Mouse (Mus musculus) 416B (cell line): ENCODE results near the gene Klhdc3.
A peak's percentile ranks its signal among the peaks of the same experiment; 100 is the strongest.

ENCODE experiments used
- DNase-seq: peaks from one replicate; pipeline ENCODE4 v3.0.0; 2011; ENCODE audit warnings: low read depth

Gene Klhdc3

DNA sequence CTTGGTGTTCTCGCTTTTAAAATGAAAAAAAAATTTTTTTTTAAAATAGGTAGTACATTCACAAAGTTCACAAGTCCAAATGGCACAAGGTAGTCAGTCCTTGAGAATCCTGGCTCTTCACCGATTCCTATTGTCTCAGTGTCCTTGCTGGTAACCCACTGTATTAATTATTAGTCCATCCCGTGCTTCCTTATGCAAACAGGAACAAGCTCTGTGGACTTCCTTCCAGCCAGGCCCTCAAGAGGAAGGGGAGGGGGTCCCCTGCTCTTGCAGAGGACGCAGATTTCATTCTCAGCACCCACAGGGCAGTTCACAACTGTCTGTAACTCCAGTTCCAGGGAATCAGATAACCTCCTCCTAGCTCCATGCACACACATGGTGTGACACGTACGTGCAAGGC is 24.7 kb downstream of the Klhdc3 start:
- no peak for DNase-seq

DNA sequence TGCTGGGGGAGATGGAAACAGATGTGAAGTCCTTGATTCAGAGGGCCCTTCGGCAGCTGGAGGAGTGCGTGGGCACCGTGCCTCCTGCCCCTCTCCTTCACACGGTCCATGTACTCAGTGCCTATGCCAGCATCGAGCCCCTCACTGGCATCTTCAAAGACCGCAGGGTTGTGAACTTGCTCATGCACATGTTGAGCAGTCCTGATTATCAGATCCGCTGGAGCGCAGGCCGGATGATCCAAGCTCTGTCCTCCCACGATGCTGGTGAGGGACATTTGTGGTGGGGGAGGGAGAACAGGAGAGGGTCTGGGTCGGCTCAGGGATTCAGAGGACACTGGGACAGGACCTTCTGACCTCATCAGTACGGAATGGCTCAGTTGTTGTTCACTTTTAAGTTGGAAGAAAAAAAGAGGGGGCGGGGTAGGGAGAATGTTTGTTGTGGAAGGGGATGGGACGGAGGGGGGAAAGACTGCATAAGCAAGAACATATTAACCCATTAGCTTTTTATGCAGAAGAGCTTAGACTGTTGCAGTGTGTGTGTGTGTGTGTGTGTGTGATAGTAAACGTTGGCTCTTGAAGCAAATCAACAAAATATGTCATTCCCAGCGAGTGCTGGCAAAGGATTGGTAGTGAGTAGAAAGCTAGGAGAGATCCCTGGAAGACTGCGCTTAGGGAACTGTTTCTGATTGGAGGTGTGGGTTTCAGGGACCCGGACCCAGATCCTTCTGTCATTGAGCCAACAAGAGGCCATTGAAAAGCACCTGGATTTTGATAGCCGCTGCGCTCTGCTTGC is 28.8 kb downstream of the Klhdc3 start:
- no peak for DNase-seq

DNA sequence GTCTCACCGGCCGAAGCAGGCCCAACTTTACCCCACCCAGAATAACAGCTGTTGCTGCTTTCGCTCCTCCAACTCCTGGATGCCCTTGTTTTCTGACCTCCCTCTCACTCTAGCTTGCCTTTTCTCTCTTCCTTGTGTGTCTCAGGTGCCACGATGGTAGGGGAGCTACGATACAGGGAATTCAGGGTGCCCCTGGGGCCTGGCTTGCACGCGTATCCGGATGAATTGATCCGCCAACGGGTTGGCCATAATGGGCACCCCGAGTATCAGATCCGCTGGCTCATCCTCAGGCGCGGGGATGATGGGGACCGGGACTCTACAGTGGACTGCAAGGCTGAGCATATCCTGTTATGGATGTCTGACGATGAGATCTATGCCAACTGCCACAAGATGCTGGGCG is 29.4 kb downstream of the Klhdc3 start:
- no peak for DNase-seq

DNA sequence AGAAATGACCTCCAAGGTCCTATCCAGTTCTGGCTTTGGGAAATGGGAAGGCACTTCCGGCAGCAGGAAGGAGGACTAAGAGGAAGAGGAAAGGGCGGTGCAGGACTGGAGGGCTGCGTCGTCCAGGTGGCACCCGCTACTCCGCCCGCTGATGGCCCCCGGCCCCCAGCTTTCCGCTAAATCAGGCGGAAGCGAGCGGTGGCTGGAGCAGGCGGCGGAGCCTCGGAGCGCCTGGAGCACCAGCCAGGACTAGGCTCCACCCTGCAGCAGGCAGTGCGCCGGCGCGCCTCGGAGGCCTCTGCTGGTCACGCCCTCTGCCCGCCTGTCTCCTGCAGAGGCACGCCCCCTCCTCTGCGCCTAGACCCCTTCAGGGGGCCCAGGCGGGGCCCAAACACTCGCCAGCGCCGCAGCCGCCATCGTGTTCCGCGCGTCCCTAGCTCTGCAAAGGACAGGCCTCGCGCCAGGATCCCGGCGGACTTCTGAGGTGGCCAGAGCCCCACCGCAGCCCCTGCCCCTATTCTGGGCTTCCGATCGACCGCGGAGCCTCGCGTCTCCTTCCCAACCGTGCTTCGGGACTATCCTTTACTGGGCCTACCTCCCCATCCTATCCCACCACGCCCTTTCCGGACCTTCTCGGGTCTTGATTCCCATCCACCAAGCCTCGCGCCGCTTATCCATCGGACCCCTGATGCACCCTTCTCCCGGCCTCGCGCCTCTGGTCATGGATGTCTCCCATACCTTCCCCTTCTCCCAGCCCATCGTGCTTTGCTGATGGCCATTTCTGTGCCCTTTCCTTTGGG is 30.3 kb downstream of the Klhdc3 start, which contains the start of gene Cul7:
TSS of gene Cul7 (plus strand) at position 106 of the 800 bp plus-strand sequence.
- peak; percentile 92 for DNase-seq

DNA sequence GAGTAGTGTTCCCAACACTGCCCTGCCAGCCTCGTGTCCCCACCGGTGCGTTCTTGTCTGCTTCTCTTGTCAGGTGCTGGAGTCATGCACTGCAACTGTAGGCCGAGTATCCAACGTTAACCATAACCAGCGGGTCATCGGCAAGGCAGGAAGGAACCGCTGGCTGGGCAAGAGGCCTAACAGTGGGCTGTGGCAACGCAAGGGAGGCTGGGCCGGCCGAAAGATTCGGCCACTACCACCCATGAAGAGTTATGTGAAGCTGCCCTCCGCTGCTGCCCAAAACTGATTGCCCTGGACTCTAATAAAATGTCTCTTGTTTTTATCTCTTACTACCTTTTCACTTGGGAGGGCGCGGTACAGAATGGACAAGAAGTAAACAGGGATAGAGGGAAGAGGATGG is 30.9 kb downstream of the Klhdc3 start:
- DNase-seq, result peak; percentile 54

DNA sequence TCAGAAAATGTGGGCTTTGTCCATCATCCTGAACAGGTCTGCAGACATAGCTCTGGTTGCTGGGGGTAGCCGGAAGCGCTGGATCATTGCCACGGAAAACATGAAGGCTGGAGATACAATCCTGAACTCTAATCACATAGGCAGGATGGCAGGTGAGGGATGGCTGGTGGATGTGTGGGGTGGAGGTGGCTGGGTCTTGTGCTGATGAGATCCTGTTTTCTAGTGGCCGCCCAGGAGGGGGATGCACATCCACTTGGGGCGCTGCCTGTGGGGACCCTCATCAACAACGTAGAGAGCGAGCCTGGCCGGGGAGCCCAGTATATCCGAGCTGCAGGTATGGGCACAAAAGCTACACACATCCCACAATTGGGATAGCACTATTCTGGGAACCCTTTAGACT is 32.3 kb downstream of the Klhdc3 start:
- no peak for DNase-seq

DNA sequence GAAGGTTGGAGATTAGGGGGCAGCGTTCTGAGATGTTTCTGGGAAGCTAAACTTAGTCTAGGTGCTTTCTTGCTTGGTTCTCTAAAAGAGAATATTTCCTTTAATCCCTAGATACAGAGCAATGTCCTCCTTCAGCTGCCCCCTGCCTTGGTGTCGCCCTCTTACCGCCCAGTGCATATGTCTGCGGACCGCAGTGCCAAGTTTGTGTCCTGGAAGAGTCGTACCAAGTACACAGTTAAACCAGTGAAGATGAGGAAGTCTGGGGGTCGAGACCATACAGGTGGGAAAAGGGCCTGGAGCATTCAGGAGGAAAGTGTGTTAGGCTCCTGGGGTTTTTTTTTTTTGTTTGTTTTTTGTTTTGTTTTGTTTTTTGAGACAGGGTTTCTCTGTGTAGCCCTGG is 33.4 kb downstream of the Klhdc3 start:
- DNase-seq, result no peak

DNA sequence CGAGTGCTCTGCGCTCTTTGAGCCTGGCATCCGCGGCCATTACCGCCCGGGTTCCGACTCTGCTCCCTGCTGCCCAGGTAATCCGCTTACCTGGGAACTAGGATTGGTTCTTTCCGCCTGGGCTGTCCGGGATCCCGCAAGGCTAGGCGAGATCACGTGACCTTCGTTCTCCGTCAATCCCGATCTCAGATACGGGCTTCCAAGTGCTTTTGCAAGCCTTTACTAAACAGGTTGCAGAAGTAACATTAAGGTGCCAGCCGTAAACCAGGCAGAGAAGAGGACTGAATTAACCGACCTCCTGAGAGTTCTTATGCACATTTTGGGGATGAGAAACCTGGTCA is 34.4 kb downstream of the Klhdc3 start:
- no peak for DNase-seq

DNA sequence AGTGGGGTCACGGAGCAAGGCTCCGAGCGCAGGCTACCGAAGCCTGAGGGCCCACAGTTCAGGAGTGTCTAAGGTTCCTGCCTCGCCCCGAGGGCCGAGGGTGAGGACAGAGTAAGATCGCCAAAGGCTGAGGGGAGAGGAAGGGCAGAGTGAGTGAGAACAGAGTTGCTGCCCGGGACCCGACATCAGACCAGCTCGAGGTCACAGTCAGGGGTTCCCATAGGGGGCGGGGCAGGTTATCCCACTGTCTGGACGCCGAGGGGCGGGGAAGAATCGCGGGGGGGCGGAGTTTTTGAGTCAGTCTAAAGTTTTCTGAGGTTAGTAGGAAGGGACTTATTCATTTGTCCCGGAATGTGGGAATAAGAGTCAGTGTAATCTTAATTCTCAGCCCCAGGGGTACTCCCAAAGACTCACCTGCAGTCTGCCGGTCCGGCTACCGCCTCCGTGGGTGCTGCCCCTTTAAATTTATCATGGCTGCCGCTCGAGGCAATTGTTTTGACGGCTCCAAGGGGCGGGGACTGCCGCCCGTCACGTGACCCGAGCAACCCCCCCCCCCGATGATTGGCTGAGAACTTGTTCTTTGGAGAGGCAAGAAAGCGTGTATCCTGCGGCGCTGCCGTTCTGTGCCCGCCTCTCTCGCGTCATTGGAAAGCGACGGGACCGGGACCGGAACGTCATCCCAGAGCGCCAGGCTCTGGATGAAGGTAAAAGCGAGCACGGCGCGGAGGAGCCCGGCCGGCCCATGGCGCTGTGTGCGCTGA is 35.0 kb downstream of the Klhdc3 start, which contains the start of the genes Klc4 and Mrpl2:
TSS of gene Klc4 (minus strand) at position 462 of the 761 bp plus-strand sequence.
TSS of gene Mrpl2 (plus strand) at position 669 of the 761 bp plus-strand sequence.
- DNase-seq, result peak; percentile 99

DNA sequence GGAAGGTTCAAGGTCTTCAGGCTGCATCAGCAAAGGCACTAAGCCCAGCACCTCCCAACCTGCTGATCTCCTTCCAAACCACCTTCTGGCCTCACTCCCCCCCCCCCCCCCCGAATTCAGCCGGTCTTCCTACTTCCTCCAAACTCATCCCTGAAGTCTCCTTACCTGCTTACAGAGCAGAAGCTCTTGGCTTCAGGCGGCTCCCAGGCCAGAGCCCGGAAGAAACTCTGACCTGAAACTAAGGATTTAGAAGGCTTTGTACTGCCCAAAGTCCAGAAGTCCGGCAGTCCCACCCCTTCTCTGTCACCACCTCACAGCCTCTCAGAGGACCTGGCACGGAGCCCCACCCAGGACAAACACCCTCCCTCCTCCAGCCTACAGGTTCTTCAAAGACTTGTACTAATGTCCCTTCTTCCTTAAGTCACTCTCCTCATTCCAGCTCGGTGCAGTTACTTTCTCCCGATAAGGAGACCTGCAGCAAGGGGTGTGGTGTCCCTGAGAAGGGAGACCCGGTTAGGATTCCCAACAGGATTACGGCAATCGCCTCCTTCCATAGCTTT is 35.7 kb downstream of the Klhdc3 start:
- DNase-seq, result peak; percentile 76

DNA sequence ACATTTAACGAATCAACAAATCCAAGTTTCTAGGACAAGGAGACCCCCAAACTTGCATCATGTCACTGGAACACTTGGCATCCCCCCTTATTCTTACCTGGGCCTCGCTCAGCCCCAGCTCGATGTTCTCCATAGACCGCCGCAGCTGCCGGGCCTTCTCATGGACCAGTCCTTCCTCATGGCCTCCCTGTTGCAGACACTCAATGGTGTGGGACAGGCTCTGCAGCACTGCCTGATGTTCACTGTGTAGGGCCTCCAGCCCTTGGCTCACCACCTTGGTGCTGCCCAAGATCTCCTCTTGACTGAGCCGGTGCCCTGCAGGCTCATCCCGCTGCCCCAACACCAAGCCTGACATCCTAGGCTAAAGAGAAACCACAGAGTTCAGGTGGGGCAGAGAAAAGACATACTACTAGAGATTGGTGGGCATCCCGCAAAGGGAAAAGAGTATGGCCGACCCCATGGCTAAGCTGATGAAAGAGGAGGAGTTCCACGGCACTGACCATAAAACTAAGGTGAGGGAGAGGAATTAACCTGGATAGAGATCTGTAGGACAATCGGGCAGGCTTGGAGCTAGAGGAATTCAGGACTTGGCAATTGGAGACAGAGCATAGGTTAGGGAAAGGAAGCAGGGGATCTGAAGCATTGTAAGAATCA is 36.4 kb downstream of the Klhdc3 start:
- DNase-seq, result no peak

DNA sequence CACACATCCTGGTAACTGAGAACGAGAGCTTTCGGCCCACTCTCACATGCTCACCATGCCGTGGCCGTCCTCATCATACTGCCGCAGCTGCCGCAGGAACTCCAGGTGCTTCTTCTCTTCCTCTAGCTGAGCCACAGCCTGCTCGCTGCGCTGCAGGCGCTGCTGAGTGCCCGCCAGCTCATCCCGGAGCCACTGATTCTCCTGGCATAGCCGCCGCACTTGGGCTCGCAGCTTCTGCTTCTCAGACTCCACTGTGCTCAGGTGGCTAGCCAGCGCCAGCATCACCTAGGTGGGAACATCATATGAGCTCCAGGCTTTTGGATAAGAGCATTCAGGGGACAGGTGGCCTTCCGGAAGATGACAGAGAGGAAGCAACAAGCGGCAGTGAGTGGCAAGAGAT is 38.7 kb downstream of the Klhdc3 start:
- DNase-seq, result no peak

DNA sequence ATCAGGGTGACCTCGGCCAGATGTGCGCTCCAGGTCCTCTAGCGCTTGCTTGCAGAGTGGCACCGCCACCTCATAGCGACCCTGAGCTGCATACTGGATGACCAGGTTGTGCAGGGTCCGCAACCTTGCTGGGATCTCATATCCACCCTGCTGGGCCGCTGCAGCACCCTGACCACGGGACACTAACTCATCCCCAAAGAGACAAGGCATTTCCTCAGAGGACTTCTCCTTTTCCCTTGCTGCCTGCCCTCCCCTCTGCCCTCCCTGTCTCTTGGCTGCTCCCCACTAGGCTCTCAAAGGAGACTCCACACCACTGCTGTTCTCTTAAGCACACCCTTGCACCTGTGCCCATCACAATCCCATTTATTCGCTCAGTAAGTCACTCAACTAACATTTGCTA is 40.8 kb downstream of the Klhdc3 start:
- no peak for DNase-seq

DNA sequence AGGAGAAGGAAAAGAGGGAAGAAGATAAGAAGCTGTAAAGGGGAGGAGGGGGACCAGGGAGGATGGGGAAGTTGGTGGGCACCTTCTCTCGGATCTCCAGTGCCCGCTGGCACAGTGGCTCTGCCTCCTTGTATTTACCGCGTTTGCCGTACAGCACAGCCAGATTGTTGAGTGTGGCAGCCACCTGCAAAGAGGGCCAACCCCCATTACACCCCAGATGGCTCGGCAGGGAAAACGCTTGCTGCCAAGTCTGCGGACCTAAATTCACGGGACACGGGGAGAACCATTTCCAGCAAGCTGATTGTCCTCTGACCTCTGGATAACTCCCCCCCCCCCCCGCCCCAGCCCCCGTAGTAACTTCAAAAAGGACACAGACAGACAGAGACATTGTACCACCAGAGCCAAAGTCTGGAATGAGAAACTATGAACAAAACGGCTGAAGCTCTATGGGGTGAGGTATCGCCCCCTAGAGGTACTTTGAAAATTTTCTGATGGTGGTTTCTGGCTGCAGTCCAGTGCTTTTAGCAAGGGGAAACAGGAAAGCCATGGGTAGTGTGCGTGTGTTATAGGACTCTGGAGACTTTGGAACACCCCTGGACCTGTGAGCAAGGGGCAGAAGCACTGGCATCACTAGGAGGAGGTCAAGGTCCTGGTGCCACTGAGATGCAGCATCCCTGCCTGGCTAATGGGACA is 43.7 kb downstream of the Klhdc3 start:
- DNase-seq, result peak; percentile 84

DNA sequence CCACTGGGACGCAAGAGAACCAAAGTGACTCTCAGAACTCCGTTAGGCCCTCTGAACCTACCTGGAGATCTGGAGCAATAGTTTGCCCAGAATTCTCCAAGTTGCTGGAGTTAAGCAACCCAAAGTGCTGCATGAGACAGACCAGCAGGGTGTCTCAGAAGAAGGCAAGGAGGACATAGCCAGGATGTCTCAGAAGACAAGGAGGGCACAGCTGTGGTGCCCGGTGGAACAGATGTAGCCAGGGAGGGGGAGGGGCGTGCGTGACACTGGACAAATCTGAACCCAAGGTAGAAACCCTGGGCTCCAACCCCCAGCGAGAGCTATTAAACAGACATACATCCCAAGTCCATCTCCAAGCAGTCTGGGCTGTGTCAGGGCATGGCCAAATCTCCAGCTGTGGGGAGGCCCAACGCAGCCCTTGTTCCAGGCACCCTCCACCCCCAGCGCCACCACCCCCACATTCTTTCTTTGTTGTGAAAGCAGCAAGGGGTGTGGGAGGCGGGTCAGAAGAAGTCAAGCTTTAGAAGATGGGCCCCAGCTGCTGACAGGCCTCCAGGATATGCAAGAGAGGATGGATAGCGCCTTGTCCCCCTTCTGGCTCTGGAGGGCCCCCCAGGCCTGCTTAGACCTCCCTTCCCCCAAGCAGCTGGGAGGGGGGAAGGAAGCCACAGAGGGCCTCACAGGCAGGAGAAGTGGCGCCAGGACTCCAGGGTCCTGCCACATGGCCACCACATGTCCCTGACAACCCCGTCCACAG is 50.9 kb downstream of the Klhdc3 start:
- no peak for DNase-seq

DNA sequence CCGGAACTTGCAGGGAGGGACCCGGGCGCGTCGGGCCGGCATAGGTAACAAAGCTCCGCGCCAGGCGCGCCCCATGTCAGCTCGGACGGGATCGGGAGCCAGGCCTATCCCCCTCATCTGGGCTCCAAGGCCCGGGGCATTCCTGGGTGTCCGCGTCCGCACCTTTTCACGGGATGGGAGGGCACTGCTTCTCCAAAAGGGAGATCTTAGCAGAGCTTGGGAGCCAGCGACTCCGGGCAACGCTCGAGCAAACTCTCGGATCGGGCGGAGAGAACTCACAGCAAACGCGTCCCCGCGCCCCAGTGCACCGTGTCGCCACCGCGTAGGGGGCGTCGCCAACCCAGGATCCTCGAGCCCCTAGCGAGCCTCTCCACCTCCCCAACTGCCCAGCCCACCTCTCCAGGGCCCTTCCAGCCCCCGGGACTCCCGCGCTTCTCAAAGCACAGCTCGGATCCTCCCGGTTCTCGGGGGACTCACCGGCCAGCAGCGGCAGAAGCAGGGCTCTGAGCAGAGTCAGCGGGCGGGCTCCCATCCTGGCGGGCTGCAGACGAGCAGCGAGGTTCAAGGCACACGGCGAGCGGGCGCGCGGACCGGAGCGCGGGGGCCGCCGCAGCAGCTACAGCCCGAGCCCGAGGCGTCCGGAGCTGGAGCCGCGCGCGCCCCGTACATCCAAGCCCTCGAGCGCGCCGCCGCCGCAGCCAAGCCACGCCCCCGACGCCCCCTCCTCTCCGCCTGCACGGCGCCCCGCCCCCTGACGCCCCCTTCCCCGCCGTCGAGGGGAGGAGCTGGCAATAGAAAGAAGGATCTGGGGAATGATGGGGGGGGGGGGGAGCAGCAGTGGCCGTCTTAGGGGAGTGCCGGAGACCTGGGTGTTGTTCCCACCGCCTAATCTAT is 51.7 kb downstream of the Klhdc3 start, which contains the start of gene Ptk7:
TSS of gene Ptk7 (minus strand) at position 714 of the 894 bp plus-strand sequence.
- no peak for DNase-seq

DNA sequence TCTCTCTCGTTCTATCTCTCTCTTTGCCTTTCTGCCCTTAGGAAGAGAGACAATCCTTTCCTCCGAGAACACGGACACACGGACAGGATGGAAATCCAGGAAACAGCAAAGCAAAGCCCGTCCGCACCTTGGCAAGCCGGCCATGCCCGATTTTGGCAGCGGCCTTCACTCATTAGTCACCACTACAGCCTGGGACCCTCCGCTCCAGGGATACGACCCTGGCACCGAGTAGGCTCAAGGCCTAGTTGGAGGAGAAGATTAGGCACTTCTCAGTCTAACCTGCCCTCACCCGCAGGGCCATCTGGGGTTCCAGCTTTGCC is 52.3 kb downstream of the Klhdc3 start:
- DNase-seq, result no peak

DNA sequence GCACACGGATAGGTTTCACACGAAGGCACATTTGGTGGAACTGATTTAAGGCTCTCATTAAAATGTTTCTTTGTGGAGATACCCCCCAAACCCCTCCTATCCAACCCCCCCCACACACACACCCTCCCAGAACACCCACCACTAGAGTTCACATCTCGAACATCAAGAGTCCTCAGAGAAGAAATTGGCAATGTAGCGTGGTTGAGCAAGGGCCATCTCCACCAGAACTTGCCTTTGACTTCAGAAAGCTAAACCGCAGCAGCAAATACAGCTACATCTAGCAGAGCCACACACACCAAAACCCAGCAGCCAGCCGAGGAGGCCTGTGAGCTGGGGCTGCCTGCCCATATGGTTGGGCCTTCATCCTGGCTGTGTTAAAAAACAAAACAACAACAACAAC is 53.3 kb downstream of the Klhdc3 start:
- DNase-seq, result no peak

DNA sequence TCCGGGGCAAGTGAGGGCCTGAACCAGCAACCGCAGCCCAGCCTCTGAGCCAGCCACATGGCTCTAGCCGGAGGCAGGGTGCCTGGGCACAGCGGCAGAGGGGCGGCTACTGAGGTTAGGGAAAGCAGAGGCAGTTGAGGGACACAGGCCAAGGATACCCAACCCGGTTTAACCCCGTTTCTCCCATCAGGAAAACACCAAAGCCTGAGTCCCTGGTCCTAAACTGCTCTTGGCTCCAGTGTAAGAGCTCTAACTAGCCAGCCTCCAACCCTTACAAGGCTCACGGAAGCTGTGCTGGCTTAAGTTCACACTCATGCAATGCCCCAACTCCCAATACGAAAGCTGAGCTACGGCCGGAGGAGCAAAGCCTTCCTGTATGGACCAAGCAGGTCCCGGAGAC is 56.1 kb downstream of the Klhdc3 start:
- no peak for DNase-seq
